Mouse (Mus musculus) gastrocnemius, adult 18-20 months (tissue): ENCODE data around the gene Gm3594. TPM values are rescaled to one million over a fixed set of nuclear protein-coding genes. Genes with fewer than 3 reads are reported as not detected.
"Not testable (repeated sequence)": the region's sequence is repeated elsewhere in the genome, so short reads cannot be mapped to it uniquely, and the experiment has no call there.

ENCODE experiments used
- DNase-seq: peaks from one replicate; pipeline ENCODE4 v3.0.0; 2021; ENCODE audit warnings: low spot score
- long read RNA-seq, 2 experiments: library from polyadenylated mRNA; stranded (forward); transcript quantifications; one replicate each; pipeline ENCODE4 v2.0.0; 2021
- total RNA-seq, 2 experiments: library from RNA; stranded (reverse); gene quantifications; 2 replicates each; pipeline ENCODE4 v1.2.3; 2021

Gm3594 gene
- not detected for total RNA-seq
- long read RNA-seq, experiment 1, result 0 reads
- long read RNA-seq, experiment 2, result 0 reads

- DNase-seq, result not testable (repeated sequence)
Observed at GRCm38 (mm10) chr14:6444511-6444910, at the start of gene Gm3594. Gene Gm3594 (minus strand): TSS chr14:6444611.

- not testable (repeated sequence) for DNase-seq
Observed at GRCm38 (mm10) chr14:6486331-6486730, 41.9 kb upstream of the Gm3594 start.

GRCm38 (mm10) chr14:6485541-6485940, 41.1 kb upstream of the Gm3594 start:
- DNase-seq, result not testable (repeated sequence)

- not testable (repeated sequence) for DNase-seq
Observed at GRCm38 (mm10) chr14:6482126-6482525, 37.7 kb upstream of the Gm3594 start.

- DNase-seq, result not testable (repeated sequence)
Observed at GRCm38 (mm10) chr14:6471856-6472255, 27.4 kb upstream of the Gm3594 start.

GRCm38 (mm10) chr14:6440774-6441173, 3.6 kb downstream of the Gm3594 start:
- DNase-seq, result not testable (repeated sequence)

GRCm38 (mm10) chr14:6440206-6440605, 4.2 kb downstream of the Gm3594 start:
- DNase-seq, result not testable (repeated sequence)

- peak; percentile 1 for DNase-seq
Observed at GRCm38 (mm10) chr14:6426766-6427165, 17.6 kb downstream of the Gm3594 start.

GRCm38 (mm10) chr14:6426353-6426752, 18.1 kb downstream of the Gm3594 start:
- DNase-seq, result not testable (repeated sequence)

GRCm38 (mm10) chr14:6412382-6412781, 32.0 kb downstream of the Gm3594 start, which contains the start of gene Gm3591:
Gene Gm3591 (minus strand): TSS chr14:6412482.
- not testable (repeated sequence) for DNase-seq

- not testable (repeated sequence) for DNase-seq
Observed at GRCm38 (mm10) chr14:6390219-6390618, 54.2 kb downstream of the Gm3594 start, which contains the start of gene Gm16440. Gene Gm16440 (minus strand): TSS chr14:6390319.

Other genes starting within 250 kb of the Gm3594 start
- gene Gm21560, start 225.3 kb downstream of the Gm3594 start, total RNA-seq, result not detected
- not detected for gene Gm3411, start 157.4 kb downstream of the Gm3594 start, total RNA-seq
- not detected for gene Gm21103, start 139.8 kb downstream of the Gm3594 start, total RNA-seq
- not detected for gene Gm3618, start 100.9 kb downstream of the Gm3594 start, total RNA-seq
- not detected for gene Gm16440, start 54.3 kb downstream of the Gm3594 start, total RNA-seq
- not detected for gene Gm3591, start 32.1 kb downstream of the Gm3594 start, total RNA-seq
- not detected for gene Gm8356, start 92.7 kb upstream of the Gm3594 start, total RNA-seq
- not detected for gene Gm3629, start 146.0 kb upstream of the Gm3594 start, total RNA-seq
- not detected for gene Gm3460, start 177.8 kb upstream of the Gm3594 start, total RNA-seq
- not detected for gene Gm10251, start 239.6 kb upstream of the Gm3594 start, total RNA-seq